Mouse (Mus musculus): ENCODE data around the gene Olfr1393. TPM values are rescaled to one million over a fixed set of nuclear protein-coding genes. Genes with fewer than 3 reads are reported as not detected.
"Not testable (repeated sequence)": the region's sequence is repeated elsewhere in the genome, so short reads cannot be mapped to it uniquely, and the experiment has no call there.

Olfr1393 gene
- polyA plus RNA-seq, 1 experiment, result 0.50 TPM

- TF ChIP-seq POLR2A (IDR thresholded peaks at IDR 0.05; ENCODE audit: borderline replicate concordance, control insufficient read depth, low read depth, low read length) (no peak), CTCF (IDR thresholded peaks at IDR 0.05; ENCODE audit: control insufficient read depth, insufficient read depth, low read length) (no peak)
- Histone ChIP-seq H3K4me3 (replicated peaks; ENCODE audit: control insufficient read depth, low read depth, low read length) (no peak overlapping the region), H3K27ac (ENCODE audit: control insufficient read depth, insufficient read depth, low read depth, low read length, poor library complexity) (no peak overlapping the region), H3K4me1 (ENCODE audit: control insufficient read depth, insufficient read depth, low read length) (no peaks in the 10 kb centered on the region; the same call in 1 of the 2 replicates)
- 82% methylated on average over 8 of the region's 8 CpGs for WGBS
Measured at GRCm38 (mm10) chr11:49265101-49265500, 13.0 kb upstream of the Olfr1393 start.

GRCm38 (mm10) chr11:49266671-49267070 is 11.4 kb upstream of the Olfr1393 start:
- Histone ChIP-seq H3K4me1 (ENCODE audit: control insufficient read depth, insufficient read depth, low read length) (no peaks in the 10 kb centered on the region), H3K4me3 (replicated peaks; ENCODE audit: control insufficient read depth, low read depth, low read length) (no peak overlapping the region), H3K27ac (ENCODE audit: control insufficient read depth, insufficient read depth, low read depth, low read length, poor library complexity) (no peak overlapping the region)
- TF ChIP-seq CTCF (IDR thresholded peaks at IDR 0.05; ENCODE audit: control insufficient read depth, insufficient read depth, low read length) (no peak), POLR2A (IDR thresholded peaks at IDR 0.05; ENCODE audit: borderline replicate concordance, control insufficient read depth, low read depth, low read length) (no peak)
- WGBS, result 80% methylated on average over 6 of the region's 6 CpGs

GRCm38 (mm10) chr11:49267316-49267715 is 10.8 kb upstream of the Olfr1393 start:
- TF ChIP-seq POLR2A (IDR thresholded peaks at IDR 0.05; ENCODE audit: borderline replicate concordance, control insufficient read depth, low read depth, low read length) (no peak), CTCF (IDR thresholded peaks at IDR 0.05; ENCODE audit: control insufficient read depth, insufficient read depth, low read length) (no peak)
- H3K27ac ChIP-seq (ENCODE audit: control insufficient read depth, insufficient read depth, low read depth, low read length, poor library complexity), result no peak overlapping the region
- H3K4me3 ChIP-seq (replicated peaks; ENCODE audit: control insufficient read depth, low read depth, low read length), result no peak overlapping the region
- WGBS, result 89% methylated on average over 10 of the region's 10 CpGs
- H3K4me1 ChIP-seq (ENCODE audit: control insufficient read depth, insufficient read depth, low read length), result no peaks in the 10 kb centered on the region

- TF ChIP-seq CTCF (IDR thresholded peaks at IDR 0.05; ENCODE audit: control insufficient read depth, insufficient read depth, low read length) (no peak), POLR2A (IDR thresholded peaks at IDR 0.05; ENCODE audit: borderline replicate concordance, control insufficient read depth, low read depth, low read length) (no peak)
- no peak overlapping the region for H3K27ac ChIP-seq (ENCODE audit: control insufficient read depth, insufficient read depth, low read depth, low read length, poor library complexity)
- WGBS, result 89% methylated on average over 15 of the region's 15 CpGs
- H3K4me3 ChIP-seq (replicated peaks; ENCODE audit: control insufficient read depth, low read depth, low read length), result no peak overlapping the region
- no peaks in the 10 kb centered on the region for H3K4me1 ChIP-seq (ENCODE audit: control insufficient read depth, insufficient read depth, low read length)
Measured at GRCm38 (mm10) chr11:49267970-49268579, 10.0 kb upstream of the Olfr1393 start.

GRCm38 (mm10) chr11:49269761-49270160 is 8.3 kb upstream of the Olfr1393 start:
- Histone ChIP-seq H3K4me3 (replicated peaks; ENCODE audit: control insufficient read depth, low read depth, low read length) (no peak overlapping the region), H3K4me1 (ENCODE audit: control insufficient read depth, insufficient read depth, low read length) (no peaks in the 10 kb centered on the region), H3K27ac (ENCODE audit: control insufficient read depth, insufficient read depth, low read depth, low read length, poor library complexity) (no peak overlapping the region)
- TF ChIP-seq POLR2A (IDR thresholded peaks at IDR 0.05; ENCODE audit: borderline replicate concordance, control insufficient read depth, low read depth, low read length) (no peak), CTCF (IDR thresholded peaks at IDR 0.05; ENCODE audit: control insufficient read depth, insufficient read depth, low read length) (no peak)
- 59% methylated on average over 9 of the region's 9 CpGs for WGBS

GRCm38 (mm10) chr11:49270368-49270767 is 7.7 kb upstream of the Olfr1393 start:
- no peak overlapping the region for H3K4me3 ChIP-seq (replicated peaks; ENCODE audit: control insufficient read depth, low read depth, low read length)
- no peak for TF ChIP-seq CTCF (IDR thresholded peaks at IDR 0.05; ENCODE audit: control insufficient read depth, insufficient read depth, low read length)
- no peak for TF ChIP-seq POLR2A (IDR thresholded peaks at IDR 0.05; ENCODE audit: borderline replicate concordance, control insufficient read depth, low read depth, low read length)
- H3K4me1 ChIP-seq (ENCODE audit: control insufficient read depth, insufficient read depth, low read length), result no peaks in the 10 kb centered on the region
- no peak overlapping the region for H3K27ac ChIP-seq (ENCODE audit: control insufficient read depth, insufficient read depth, low read depth, low read length, poor library complexity)
- WGBS, result 81% methylated on average over 4 of the region's 4 CpGs

- TF ChIP-seq POLR2A (IDR thresholded peaks at IDR 0.05; ENCODE audit: borderline replicate concordance, control insufficient read depth, low read depth, low read length) (no peak), CTCF (IDR thresholded peaks at IDR 0.05; ENCODE audit: control insufficient read depth, insufficient read depth, low read length) (no peak)
- 32% methylated on average over 7 of the region's 7 CpGs for WGBS
- no peak overlapping the region for H3K4me3 ChIP-seq (replicated peaks; ENCODE audit: control insufficient read depth, low read depth, low read length)
- H3K27ac ChIP-seq (ENCODE audit: control insufficient read depth, insufficient read depth, low read depth, low read length, poor library complexity), result no peak overlapping the region
- H3K4me1 ChIP-seq (ENCODE audit: control insufficient read depth, insufficient read depth, low read length), result no peaks in the 10 kb centered on the region
Measured at GRCm38 (mm10) chr11:49271334-49271733, 6.8 kb upstream of the Olfr1393 start.

GRCm38 (mm10) chr11:49273834-49274519 is 4.1 kb upstream of the Olfr1393 start:
- Histone ChIP-seq H3K4me3 (replicated peaks; ENCODE audit: control insufficient read depth, low read depth, low read length) (no peak overlapping the region), H3K4me1 (ENCODE audit: control insufficient read depth, insufficient read depth, low read length) (no peaks in the 10 kb centered on the region), H3K27ac (ENCODE audit: control insufficient read depth, insufficient read depth, low read depth, low read length, poor library complexity) (no peak overlapping the region)
- TF ChIP-seq CTCF (IDR thresholded peaks at IDR 0.05; ENCODE audit: control insufficient read depth, insufficient read depth, low read length) (no peak), POLR2A (IDR thresholded peaks at IDR 0.05; ENCODE audit: borderline replicate concordance, control insufficient read depth, low read depth, low read length) (no peak)
- 80% methylated on average over 11 of the region's 11 CpGs for WGBS

GRCm38 (mm10) chr11:49284982-49285381 is 6.9 kb downstream of the Olfr1393 start, which contains the start of gene Olfr1392:
Gene Olfr1392 (plus strand): TSS chr11:49285282.
- not testable (repeated sequence) for H3K4me3 ChIP-seq (replicated peaks; ENCODE audit: control insufficient read depth, low read depth, low read length); H3K27ac ChIP-seq (ENCODE audit: control insufficient read depth, insufficient read depth, low read depth, low read length, poor library complexity); H3K4me1 ChIP-seq (ENCODE audit: control insufficient read depth, insufficient read depth, low read length)
- 40% methylated on average over 1 of the region's 1 CpGs for WGBS

All from bone marrow, adult 2 months (tissue).